Mouse (Mus musculus): Measurements from ENCODE around the gene Surf4. TPM values are rescaled to one million over a fixed set of nuclear protein-coding genes. Genes with fewer than 3 reads are reported as not detected.

Gene Surf4
- total RNA-seq, 2 experiments from 2014 or later: 66.4 to 71.4 TPM

DNA sequence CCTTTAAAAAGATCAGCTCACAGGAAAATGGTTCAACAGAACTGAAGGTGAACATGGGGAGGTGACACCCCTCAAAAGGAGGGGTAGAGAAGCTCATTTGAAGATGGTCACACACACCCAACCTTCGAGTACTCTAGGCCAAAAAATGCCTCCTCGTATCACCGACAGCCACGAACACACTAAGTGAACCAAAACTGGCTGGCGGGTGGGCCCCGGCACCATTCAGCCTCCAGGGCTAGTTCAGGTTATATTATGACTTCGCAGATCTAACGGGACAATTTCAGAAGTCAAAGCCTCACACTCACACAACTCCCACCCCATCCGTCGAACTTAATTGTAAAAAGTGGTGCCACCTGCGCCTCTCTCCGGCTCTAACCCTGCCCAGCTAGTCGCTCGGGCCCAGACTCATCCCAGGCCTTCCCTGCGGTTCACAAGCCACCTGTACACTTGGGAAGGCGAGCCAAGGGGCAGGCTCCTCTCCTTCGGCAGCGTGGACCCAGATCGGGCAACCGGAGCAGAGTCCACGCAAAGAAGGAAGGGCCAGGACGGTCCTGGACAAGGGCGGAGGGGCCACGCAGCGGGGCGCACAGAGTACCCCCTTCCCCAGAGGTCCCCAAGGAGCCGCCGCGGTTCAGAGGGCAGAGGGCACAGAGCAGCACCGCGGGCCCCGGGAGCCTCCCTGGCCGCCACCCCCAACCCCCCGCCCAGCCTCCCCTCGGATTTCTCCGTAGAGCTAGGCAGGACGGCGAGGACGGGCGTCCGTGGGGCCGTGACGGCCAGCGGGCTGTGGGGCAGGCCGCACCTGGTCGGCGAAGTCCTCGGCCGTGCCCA, 1.0 kb downstream of the Surf4 start:
- intact Hi-C loops (cut with DNase I): loop anchor here (5.0 kb wide), 1 partner anchor 75 kb away; the partner anchor contains the start of gene Cacfd1
- DNase-seq: no peak

DNA sequence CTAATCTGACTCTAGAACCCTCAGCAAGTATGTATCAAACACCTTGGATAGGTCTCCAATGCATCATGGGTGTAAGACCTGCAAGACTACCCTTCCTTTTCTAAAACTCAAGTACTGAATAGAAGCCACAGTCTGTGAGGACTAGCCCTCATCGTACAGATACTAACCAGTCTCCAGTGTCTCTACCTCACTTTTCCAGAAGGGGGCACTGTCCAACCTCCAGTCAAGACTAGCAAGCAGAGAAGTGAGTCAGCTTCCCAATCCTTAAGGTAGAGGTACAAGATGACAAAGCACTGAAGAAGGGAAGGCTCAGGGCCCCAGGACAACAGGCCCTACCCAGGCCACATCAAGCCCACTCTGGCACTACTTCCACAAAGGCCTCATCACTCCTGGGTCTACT, 3.3 kb downstream of the Surf4 start:
- no peak for DNase-seq
- intact Hi-C loops (cut with DNase I): loop anchor here (2.0 to 5.0 kb wide), 2 partner anchors 77 to 110 kb away; partner anchors contain the start of gene Cacfd1

DNA sequence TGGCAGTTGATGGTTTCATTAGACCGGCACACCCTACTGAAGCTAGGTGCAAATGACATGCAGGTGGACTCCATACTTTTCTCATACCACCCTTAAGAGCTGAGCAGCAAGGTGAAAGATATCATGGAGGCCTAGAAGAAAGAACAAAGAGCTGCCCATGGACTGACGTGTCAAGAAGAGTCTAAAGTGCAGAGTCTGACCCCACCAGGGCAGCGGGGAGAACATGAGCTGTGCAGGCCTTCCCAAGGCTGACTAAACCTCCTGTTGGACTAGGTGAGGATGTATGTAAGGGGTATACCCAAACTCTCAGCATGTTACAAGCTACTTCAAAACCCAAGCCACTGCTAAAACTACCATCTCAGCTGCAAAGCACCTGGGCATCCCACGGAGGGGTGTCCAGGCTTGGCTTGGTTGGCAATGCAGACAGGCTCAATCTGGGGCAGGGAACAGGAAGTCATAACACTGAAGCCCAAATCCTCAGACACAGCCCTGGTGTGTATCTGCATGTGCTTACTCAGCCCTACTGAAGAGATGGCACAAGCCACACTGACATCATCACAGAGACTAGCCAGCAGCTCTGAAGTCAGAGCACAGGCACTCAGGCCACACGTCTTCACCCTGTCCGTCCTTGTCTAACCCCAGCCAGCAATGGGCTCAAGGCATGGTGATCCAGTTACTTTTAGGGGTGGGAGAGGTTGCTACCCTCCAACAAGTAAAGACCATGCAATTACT, 5.8 kb downstream of the Surf4 start:
- intact Hi-C loops (cut with DNase I): no loop called here
- no peak for DNase-seq

DNA sequence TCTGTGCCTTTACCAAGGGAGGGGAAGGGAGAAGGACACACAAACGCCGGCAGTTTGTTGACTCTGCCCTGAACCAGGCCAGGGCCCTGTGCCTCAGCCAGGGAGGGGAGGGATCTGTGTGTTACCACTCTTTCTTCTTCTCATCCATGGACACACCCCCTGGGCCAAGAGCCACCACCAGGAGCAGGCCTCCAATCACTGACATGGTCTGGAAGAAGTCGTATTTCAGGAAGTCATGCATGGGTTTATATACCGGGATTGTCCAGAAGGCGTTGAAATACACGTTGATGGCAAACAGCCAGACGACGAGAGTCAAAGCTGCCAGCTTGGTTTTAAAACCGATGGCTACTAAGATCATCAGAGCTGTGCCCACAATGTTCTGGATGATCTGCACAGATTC, 11.9 kb downstream of the Surf4 start:
- DNase-seq: no peak
- intact Hi-C loops (cut with DNase I): no loop called here

DNA sequence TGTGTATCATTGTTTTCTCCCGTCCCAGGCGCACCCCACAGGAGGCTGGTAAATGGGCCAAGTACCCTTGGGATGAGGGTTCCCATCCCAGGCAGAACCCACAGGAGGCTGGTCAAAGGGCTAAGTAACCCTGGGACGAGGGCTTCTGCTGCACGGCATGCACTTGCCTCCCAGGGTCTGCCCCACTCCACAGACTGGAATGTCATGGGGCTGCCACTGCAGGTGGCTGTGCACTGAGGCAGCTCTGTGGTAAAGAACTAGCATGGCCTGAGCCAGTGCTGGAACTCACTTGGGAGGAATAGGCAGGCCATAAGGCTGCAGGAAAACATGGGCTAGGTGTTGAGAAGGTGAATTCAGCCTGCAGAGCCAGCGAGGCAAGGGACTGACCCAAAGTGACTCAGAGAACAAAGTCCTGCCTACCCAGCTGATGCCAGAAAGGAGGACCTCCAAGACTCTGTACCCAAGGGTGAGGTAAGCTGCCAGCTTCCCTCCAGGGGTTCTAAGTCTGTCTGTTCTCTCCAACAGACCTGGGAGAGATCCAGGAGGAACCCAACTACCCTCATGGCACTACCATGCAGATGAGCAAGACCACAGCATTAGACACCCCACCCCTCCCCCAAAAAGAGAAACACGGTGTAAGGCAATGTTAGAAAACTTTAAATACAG, 13.4 kb downstream of the Surf4 start:
- no peak for DNase-seq
- intact Hi-C loops (cut with DNase I): no loop called here

DNA sequence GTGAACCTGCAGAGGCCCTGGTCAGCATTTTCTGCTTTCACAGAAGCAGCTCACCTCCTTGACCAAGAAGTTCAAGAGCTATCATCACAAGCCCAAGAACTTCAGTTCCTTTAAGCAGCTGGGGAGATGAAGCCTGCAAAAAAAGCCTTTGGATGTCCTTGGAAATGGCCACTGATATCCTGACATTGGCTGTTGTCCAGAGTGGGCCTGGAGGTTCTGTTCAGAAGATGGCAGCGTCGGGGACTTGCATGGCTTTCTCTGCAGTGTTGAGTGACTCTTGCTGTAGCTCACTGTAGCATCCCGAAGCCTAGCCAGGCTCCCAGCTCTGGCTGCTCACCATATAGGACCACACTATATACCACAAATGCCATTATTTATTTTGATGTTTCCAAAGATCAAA, 14.0 kb downstream of the Surf4 start:
- intact Hi-C loops (cut with DNase I): no loop called here

DNA sequence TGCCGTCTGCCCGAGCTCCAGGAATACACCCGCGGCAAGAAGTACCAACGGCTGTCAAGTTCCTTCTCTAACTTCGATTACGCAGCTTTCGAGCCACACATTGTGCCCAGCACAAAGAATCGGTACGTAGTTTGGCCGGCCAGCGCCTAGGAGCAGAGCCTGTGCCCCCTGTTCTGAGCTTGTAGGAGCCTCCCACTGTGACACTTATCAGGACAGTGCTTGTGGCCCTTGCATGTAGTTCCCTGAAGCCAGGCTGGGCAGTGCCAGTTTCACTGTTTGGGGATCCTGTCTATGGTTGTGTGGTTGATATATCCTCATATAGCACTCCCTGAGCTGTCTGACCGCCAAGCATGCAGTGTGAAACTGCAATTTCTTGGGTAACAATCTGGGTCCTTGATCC, 17.0 kb downstream of the Surf4 start:
- intact Hi-C loops (cut with DNase I): no loop called here
- no peak for DNase-seq

More for the DNA sequence above, 14.0 kb downstream of the Surf4 start:
- no peak for DNase-seq

DNA sequence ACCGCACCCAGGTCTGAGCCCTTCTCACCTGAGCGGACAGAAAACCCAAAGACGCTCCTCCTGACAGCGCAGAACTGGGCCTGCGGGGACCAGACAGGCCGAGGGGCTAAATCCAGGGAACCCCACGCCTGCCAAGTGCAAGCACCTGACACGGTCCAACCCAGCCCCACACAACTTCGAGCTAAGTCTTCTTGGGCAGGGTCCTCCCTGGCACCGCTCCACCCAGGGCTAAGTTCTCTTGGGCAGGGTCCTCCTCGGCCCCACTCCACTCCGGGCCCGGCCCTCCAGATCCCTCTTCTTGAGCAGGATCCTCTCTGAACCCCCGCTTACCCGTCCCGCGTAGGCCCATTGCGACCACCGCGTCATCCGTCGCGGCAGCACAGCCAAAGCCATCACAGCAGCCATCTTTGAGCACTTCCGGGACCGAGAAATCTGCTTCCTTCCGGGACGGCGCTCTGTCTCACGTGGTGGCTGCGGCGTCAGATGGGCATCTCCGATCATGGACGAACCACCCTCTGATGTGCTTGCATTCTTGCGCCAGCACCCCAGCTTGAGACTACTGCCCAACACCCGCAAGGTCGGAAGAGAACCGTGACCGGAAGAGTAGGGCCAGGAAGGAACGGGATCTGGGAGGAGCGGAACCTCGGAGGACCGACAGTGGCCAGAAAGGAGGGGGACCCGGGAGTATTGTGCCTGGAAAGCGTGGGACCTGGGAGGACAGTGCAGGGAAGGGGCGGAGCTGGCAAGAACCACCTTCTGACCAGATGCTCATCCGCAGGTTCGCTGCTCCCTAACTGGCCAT, 17.6 kb downstream of the Surf4 start, which contains the start of the genes Surf2 and Surf1:
TSS of gene Surf2 (plus strand) at position 441 of the 802 bp plus-strand sequence.
TSS of gene Surf1 (minus strand) at position 604 of the 802 bp plus-strand sequence.
- DNase-seq: peak; percentile 61 to 73
- intact Hi-C loops (cut with DNase I): no loop called here

DNA sequence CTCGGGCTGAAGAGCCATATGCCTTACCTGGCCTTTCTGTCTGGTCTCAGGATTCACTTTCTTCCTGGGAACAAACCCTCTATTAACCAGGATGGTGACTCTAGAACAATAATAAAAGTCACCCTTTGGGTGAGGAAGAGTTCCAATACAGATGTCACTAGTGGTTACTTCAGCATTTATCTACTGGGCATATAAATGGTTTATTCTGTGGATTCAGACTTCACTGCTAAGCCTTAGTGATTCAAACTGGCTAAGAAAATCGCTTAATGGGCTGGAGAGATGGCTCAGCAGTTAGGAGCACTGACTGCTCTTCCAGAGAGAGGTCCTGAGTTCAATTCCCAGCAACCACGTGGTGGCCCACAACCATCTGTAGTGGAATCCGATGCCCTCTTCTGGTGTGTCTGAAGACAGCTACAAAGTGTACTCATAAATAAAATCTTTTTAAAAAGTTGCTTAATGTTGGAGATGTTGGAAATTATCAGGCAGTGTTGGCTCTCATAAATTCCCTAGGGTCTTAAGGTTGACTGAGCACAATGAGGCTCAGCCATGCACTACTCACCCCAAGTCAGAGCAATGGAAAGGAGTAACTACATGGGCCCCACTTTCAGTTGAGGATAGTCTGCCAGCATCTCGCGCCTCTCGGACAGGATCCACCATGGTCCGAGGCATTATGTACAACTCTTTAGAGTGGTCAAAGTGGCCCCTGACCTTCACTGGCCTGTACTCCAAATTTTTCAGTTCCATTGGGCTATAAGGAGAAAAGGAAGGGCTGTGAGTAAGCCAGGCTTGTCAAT, 19.4 kb downstream of the Surf4 start:
- DNase-seq: peak in 1 of 2 experiments; percentile 1
- intact Hi-C loops (cut with DNase I): no loop called here

DNA sequence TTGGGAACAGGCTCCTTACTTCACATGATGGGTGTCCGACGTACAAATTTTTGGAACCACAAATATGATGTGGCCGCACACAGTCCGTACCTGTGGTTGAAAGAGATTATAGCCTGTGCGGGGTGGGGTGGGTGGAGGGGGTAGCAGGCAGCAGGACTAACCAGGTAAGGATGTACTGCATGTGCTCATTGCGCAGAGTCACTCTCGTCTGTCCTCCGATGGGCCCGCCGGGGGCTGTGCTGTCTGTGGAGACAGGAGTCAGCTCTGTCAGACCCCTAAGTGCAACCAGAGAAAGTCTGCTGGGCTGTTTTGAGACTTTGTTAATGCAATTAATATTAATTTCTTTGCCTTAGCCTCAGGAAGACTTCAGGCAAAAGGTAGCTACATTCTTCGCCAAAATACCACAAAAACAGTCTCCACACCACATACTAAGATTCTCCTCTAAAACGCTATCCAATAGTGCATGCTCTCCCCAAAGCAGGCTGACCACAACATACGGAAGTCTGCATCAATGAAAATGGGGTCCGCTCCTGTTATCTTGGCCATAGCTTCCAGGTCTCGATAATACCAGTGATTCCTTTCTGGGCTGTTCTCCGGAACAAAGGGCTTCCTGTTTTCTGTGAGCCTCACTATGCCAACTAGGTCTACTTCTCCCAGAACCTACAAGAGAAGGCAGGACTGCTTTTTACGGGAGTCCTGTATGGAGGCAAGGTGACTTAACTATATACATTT, 20.1 kb downstream of the Surf4 start:
- intact Hi-C loops (cut with DNase I): no loop called here
- no peak for DNase-seq

DNA sequence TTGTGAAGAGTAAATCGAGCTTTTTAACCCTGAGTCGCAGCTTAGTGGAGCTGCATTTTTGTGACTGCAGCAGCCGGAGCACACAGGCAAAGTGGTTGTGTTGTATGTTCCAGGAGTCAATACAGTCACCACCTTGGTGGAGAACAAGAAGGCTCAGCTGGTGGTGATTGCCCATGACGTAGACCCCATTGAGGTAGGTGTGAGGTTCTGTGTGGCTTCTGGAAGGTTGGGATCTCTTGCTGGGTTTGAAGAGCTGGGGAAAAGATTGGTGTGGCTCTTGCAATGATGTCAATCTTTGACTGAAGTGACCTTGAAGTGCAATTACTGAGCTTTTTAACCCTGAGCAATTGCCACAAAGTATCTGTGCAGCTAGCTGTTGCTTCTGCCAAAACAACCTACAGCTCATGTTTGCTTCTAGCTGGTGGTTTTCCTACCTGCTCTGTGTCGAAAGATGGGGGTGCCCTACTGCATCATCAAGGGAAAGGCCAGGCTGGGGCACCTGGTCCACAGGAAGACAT, 21.4 kb downstream of the Surf4 start:
- DNase-seq: no peak
- intact Hi-C loops (cut with DNase I): no loop called here

DNA sequence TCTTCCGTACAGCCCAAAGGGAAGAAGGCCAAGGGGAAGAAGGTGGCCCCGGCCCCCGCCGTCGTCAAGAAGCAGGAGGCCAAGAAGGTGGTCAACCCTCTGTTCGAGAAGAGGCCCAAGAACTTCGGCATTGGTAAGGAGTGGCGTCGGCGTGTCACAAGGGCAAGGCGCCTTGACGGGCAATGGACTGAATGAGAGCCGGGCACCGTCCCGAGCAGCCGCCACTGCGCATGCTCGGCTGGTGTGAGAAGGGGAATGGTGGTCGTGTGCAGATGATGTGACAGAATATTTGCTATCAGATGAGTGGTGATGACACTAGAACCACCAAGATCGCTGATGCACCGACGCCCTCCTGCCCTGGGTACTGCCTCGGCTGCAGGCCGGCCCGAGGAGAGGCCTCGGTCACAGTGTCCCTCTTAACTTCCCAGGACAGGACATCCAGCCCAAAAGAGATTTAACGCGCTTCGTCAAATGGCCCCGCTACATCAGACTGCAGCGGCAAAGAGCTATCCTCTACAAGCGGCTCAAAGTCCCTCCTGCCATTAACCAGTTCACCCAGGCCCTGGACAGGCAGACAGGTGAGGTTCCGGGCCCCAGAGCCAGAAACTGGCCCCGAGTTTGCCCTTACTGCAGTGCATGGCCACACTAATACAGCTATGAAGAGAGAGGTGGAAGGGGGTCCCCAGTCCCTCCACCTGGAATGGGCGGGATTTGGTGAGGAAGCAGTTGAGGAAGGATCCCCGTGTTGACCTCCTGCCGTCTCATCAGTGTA, 22.5 kb downstream of the Surf4 start:
- no peak for DNase-seq
- intact Hi-C loops (cut with DNase I): no loop called here

DNA sequence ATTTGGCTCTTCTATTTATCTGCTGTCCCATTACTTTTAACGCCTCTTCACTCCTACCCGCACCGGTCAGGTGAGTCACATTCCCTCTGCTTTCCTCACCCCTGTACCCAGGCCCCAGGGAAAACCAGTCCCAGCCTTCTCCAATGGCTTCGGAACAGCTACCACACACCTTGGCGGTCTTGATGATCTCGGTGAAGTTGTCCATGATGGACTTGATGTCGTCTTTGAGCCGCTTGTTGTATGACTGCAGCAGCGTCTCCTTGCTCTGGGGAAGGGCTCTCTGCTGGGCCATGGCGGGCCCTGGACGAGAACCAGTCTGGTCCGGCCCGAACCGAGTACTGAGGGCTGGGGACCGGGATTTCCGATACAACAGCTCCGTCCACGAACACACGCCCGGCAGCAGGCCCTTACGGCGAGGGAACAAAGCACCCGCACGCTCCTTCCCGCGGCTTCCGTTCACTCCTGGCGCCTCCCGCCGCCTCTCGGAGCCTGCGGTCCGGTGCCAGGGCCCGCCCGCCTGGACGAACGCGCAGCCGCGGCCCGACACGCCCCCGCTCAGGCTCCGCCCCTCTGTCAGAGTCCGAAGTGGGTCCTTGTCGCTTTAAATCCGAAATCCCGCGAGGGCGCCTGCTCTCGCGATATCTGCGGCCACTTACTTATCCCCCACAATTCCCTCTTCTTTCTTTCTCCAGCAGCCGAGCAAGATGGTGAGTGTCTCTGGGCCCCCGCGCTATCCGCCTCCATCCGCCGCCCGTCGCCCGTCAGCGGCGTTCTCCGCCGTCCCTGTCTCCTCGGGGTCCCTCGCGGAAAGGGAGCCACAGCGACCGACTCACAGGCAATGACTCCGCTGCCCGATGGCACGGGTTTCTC, 23.4 kb downstream of the Surf4 start, which contains the start of the genes Med22 and Rpl7a:
TSS of gene Med22 (minus strand) at position 554 of the 870 bp plus-strand sequence.
TSS of gene Rpl7a (plus strand) at position 641 of the 870 bp plus-strand sequence.
- peak; percentile 100 for DNase-seq
- intact Hi-C loops (cut with DNase I): no loop called here

DNA sequence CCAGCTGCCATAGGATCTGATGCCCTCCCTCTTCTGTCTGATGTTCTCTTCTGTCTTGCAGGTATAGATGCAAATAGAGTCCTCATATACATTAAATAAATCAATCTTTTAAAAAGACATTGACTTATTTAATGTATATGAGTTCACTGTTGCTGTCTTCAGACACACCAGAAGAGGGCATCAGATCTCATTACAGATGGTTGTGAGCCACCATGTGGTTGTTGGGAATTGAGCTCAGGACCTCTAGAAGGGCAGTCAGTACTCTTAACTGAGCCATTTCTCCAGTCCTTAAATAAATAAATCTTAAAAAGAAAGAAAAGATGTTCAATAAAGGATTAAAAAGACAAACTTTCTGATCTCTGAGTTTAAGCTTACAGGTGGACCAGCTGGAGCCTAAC, 24.3 kb downstream of the Surf4 start:
- intact Hi-C loops (cut with DNase I): loop anchor here (10.0 kb wide), 1 partner anchor 265 kb away; no protein-coding TSS in a partner anchor
- DNase-seq: no peak

DNA sequence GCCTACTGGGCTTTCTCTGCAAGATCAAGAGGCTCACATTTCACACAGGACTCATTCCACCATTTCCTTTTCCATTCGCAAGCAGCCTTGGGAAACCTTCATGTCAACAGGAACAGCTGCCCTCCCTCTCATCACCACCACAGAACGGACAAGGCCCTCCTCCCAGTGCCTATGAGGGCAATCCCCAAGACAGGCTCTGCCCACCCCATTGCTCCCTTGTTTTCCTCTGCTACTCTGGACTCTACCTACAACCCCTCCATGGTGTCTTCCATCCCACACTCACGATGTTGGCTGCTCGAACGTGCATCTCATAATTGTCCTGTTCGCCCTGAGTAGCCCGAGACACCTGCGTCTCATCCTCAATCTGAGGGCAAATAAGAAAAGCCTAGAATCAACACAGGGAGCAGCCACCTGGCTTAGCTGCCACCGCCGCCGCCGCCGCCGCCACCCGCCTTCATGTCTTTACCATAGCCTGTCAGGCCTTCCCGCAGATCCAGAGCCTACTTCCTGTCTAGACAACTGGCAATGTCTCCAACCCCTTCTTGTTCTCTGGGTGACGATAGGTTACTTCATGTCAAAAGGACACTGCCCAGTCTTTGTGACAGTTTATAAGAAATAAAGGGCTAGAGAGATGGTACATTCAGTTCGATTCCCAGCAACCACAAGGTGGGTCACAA, 24.9 kb downstream of the Surf4 start:
- DNase-seq: no peak
- intact Hi-C loops (cut with DNase I): loop anchor here (10.0 kb wide), 1 partner anchor 264 kb away; no protein-coding TSS in a partner anchor

DNA sequence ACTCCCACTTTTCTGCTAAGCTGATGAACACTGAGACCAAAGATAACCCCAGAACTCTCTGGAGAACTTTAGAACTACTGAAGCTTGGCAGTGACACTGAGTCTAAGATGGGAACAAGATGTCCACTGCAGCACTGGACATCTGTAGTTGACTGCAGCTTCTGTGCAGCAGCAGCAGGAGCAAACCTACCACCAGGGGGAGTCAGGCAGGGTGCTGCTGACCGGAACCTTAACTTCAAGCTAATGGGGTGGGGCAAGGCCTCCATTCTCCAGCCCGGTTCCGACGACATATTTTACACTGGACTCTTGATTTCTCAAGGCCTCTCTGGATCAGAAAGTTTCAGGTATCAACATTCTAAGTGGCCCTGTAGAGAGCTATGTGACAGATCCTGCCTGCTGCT, 26.6 kb downstream of the Surf4 start:
- DNase-seq: peak in 1 of 2 experiments; percentile 30
- intact Hi-C loops (cut with DNase I): loop anchor here (10.0 kb wide), 1 partner anchor 262 kb away; no protein-coding TSS in a partner anchor
